Mouse (Mus musculus): ENCODE data around the gene Lamtor2. TPM values are rescaled to one million over a fixed set of nuclear protein-coding genes. Genes with fewer than 3 reads are reported as not detected.

The Lamtor2 gene
- total RNA-seq, 2 experiments from 2014 or later = 102 to 104 TPM

DNA sequence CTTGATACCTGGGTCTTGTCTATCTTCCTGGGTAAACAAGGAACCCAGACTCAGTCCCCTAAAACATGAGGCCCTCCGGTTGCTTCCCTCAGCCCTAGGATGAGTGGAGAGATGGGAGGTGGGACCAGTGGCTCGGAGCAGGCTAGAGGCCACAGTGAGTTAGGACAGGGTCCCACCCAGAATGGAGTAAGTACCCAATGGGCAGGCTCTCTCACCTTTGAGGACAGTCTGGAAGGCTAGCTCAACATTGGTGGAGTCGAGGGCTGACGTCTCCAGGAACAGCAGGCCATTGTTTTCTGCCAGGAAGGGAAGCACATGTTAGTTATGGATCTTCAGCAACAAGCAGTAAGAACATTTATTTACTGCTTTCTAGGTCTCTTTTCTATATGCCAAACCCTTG lies 10.4 kb downstream of the Lamtor2 start:
- DNase-seq = no peak

- no peak for DNase-seq
These were observed 11.1 kb downstream of the Lamtor2 start for GRCm38 (mm10) chr3:88541622-88542401.

- DNase-seq = no peak
These were observed 12.8 kb downstream of the Lamtor2 start for GRCm38 (mm10) chr3:88540085-88540484.

GRCm38 (mm10) chr3:88539397-88539796 lies 13.5 kb downstream of the Lamtor2 start:
- DNase-seq = no peak

DNA sequence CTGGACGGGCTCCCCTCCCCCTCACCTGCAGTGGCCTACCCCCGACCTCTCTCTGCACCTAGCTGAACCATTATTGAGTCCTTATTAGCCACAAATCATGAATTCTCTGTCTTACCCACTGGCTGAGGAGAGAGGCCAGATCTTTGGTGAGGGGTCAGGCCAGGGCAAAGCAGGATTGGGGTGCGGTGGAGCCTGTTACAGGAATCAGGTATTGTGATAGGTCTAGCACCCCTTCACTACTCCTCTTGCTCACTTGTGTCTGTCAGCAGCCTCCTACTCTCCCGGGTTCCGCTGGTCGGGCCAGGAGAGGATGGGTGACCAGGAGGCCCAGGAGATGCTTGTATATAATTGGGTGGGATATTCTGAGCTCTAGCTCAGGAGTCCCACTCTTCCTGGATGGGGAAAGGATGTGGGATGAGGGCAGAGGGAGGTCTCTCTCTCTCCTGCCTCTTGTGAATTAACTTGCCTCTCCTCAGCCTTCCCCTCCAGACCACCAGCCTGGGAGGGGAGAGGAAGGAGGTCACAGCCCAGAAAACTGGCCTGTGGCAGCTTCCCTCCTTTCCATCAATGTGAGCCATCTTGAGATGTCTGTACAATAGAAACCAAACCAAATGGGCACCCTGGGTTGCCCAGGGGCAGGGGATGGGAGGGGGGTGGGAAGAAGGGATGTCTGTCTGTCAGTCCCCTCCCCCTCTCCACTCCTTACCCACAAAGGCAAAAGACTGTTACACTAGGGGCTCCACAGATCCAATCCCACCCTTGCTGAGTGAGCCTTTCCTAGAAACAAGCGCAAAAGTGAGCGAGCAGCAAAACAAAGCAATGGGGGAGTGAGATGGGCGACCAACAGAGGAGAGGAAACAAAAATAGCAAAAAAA lies 14.4 kb downstream of the Lamtor2 start:
- DNase-seq = no peak

DNA sequence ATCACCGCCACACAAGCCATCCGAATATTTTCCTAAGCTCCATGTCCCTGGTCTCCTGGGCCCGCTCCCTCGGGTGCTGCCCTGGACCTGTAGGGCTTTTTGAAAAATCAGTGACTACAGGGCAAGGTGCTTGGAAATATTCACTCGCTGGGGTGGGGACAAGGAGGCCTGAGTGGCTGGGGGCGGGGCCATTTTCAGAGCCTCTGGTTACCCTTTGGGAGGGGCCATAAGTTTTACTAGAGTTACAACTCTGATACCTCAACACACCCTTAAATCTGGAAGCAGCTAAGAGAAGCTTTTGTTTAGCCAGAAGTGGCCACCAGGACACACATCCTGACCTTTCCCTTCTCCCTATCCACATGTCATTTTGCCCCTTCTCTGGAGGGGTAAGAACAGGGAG lies 15.7 kb downstream of the Lamtor2 start:
- no peak for DNase-seq

DNA sequence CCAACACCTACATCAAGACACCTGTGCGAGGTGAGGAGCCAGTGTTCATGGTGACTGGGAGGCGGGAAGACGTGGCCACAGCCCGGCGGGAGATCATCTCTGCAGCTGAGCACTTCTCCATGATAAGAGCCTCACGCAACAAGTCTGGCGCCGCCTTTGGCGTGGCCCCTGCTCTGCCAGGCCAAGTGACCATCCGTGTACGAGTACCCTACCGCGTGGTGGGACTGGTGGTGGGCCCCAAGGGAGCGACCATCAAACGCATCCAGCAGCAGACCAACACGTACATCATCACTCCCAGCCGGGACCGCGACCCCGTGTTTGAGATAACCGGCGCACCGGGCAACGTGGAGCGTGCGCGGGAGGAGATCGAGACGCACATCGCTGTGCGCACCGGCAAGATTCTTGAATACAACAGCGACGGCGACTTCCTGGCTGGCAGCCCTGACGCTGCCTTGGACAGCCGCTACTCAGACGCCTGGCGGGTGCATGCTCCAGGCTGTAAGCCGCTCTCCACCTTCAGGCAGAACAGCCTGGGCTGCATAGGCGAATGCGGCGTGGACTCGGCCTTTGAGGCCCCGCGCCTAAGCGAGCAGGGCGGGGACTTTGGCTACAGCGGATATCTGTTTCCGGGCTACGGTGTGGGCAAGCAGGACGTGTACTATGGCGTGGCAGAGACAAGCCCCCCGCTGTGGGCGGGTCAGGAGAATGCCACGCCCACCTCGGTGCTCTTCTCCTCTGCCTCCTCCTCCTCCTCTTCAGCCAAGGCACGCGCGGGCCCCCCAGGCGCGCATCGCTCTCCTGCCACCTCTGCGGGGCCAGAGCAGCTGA lies 16.6 kb downstream of the Lamtor2 start:
- peak; percentile 85 to 91 for DNase-seq

GRCm38 (mm10) chr3:88535527-88535926 lies 17.3 kb downstream of the Lamtor2 start:
- no peak for DNase-seq

DNA sequence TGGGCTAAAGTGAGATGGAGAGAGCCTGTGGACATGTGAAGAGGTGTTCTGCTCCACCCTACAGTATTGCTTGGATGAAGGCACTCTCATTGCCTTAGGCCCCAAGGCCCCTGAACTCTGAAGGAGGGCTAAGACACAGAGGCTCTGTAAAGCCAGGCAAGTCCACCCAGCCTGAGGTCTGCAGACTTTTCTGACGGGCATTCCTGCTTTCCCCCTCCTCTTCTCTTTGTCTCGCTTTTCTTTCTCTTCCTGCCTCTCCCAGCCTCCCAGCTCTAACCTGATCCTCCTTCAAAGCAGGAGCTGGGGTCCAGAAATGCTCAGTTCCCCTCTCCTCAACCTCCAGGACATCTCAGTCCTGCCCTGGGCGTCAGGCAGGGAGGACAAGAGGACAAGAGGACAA lies 17.9 kb downstream of the Lamtor2 start:
- DNase-seq = no peak

GRCm38 (mm10) chr3:88533706-88534105 lies 19.2 kb downstream of the Lamtor2 start:
- no peak for DNase-seq

DNA sequence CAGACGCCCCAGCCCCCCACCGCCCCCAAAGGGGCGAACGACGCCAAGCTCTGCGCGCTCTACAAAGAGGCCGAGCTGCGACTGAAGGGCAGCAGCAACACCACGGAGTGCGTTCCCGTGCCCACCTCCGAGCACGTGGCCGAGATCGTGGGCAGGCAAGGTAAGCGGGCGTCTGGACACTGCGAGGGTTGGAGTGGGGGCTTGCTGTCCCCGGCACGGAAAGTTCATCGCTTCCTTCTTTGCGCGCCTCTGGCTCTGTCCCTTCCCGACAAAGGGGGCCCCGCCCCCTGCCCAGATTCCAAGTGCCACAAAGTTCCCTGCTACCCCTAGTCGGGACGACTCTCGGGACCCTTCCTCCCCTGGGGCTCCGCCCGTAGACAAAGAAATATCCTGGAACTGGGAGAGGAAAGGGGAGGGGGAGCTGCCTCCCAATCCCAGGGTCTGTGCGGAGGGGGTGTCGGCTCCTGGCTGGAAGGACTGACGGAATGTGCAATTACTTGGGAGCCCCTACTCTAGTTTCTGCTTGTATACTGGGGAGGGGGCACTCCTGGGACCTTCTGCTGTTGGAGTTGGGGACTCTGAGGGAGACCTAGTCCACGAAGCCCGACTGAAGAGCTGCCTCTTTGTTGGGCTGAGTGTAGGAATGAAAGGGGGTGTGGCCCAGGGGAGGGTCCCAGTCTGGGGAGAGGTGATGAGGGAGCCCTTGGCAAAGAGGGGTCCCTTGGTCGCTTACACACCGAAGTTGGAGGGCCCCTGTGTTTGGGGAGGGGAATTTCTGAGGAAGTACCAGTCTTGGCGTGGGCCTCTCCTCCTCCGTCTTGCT lies 20.0 kb downstream of the Lamtor2 start:
- DNase-seq = no peak

DNA sequence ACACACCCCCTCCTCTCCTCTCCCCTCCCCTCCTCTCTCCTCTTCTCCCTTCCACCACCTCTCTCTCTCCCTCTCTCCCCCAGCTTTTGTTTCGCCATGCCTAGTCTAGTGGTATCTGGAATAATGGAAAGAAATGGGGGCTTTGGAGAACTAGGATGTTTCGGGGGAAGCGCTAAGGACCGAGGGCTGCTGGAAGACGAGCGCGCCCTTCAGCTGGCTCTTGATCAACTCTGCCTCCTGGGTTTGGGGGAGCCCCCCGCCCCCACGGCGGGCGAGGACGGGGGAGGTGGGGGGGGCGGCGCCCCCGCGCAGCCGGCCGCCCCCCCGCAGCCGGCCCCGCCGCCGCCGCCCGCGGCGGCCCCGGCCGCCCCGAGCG lies 20.6 kb downstream of the Lamtor2 start, which contains the start of gene Mex3a:
TSS of gene Mex3a (plus strand) at position 97 of the 376 bp plus-strand sequence.
- DNase-seq = no peak

DNA sequence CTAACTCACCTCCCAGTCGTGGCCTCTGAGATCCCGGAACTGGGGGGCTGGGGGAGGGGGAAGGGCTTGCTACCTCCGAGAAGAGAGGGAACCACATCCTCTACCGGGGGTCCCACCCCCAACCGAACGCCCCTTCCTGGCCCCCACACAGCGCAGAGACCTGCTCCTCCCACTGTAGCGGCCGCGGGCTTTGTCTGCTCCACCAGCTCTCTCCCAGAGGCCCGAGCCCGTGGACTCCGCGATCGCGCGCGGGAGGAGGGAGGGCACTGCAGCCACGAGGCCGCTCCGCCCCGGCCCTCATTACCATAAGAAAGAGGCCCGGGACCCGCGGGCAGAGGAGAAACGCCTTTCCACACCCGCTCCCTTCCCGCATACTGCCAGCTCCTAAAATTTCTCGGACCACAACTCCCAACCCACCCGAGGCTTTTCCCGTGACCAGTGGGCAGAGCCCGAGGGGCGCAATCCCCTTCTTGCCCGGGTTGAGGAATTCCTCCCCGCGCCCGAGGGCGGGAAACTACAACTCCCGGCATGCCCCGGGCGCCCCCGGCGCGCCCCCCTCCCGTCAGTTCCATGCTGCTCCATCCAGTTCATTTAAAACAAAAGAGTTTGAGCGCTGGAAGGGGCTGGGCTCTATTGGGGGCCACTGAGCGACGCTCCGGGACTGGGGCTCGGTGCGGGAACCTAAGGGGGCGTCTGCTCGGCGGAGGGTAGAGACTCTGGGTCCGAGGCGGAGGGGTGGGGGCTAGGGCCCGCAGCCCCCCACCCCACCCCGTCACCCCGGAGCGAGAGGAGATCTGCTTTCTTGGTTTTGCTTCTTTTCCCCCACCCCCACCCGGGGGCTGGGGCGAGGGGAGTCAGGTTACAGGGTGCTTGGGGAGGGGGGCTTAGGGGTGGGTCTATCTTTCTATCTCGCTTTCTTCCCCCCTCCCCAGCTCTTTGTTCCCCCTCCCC lies 21.3 kb downstream of the Lamtor2 start:
- peak; percentile 88 to 92 for DNase-seq

DNA sequence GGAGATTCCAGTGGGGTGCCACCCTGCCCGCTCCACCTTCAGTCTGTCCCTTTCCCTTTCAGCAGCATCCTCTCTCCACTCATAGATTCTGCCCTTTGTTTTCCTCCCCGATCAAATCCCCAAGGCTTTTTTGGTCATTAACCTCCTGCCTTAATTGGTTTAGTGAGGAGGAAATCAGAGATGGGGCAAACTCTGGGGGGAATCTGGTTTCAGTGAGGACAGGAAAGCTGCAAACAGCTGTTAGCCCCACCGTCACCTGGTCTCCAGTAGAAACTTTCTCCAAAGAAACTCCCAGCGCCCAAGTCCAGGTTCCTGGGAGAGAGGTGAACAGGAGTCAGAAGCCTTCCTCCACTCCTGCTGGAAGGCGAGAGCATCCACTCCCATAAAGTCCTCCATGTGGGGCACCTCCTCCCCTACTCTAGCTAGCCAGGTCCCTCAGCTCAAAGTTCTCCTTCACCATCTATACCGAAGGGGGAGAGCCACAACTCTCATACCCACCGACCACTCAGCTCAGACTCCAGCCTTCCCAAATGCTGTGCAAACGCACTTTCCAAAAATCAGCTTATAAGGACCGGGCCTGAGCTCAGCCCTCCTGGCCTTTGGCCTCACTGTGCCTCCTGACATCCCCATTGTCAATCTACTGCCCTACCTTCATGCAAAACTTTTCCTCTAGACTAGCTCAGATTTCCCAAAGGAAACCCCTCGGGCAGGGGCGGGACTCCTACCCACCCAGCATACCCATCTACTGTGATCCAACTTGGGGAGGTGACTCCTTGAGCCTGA lies 22.6 kb downstream of the Lamtor2 start:
- no peak for DNase-seq

DNA sequence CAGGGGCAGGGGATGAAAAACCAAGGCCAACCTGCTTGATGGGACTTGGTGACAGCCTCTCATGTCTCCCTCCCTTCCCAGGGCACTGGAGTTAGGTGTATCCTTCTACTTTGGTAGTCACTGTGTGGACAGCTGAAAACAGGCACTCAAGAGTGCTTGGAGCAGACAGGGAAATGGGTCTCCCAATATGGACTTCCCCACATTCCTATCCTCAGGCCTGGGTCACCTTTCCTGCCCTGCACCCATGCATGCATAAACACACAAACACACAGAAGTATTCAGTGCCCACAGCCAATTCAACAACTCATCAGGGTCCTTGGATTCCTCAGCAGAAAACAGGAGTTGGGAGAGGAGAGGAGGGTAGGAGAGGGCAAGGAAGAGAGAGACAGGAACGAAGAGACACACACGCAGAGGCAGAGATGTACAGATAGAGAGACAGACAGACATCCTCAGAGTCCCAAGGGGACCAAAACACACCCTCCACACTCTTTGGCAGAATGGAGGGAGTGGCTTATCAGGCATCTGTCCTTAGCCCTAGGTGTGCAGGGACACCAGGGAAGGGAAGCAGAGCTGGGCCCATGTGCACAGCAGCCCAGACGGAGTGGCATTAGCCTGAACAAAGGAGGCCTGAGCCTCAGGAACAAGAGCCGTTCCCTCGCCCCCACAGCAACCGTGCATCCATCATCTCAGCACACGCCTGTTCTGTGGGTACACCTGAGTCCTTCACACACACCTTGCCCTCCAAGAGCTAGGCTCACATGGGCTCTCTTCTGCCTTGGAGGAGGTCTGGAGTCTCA lies 23.5 kb downstream of the Lamtor2 start:
- no peak for DNase-seq

DNA sequence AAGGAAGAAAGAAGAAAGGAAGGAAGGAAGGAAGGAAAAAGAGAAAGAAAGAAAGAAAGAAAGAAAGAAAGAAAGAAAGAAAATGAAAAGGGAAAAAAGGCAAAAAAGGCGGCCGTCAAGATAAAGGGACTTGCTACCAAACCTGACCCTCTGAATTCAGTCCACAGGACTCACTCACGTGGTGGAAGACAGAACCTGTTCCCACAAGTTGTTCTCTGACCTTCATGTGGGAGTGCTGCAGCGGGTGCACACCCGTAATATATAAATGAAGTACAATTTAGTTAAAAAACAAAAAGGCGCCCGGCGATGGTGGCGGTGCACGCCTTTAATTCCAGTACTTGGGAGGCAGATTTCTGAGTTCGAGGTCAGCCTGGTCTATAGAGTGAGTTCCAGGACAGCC lies 24.2 kb downstream of the Lamtor2 start:
- no peak for DNase-seq

GRCm38 (mm10) chr3:88527565-88527964 lies 25.3 kb downstream of the Lamtor2 start:
- no peak for DNase-seq
